Mouse (Mus musculus) liver, adult 2 months (tissue): Measurements from ENCODE around the gene Rspo4.

Source experiments
- CTCF ChIP-seq: fragments of 200-500 bp; IDR thresholded peaks from 2 replicates; pipeline ENCODE4 v1.5.1; 2011; ENCODE audit warnings: low read depth, low read length, control low read depth
- POLR2A ChIP-seq: fragments of 200-500 bp; IDR thresholded peaks from 2 replicates; pipeline ENCODE4 v1.6.1; 2011; ENCODE audit warnings: low read length, control low read depth; ENCODE audit not compliant: insufficient read depth; ENCODE audit errors: extremely low read depth

DNA sequence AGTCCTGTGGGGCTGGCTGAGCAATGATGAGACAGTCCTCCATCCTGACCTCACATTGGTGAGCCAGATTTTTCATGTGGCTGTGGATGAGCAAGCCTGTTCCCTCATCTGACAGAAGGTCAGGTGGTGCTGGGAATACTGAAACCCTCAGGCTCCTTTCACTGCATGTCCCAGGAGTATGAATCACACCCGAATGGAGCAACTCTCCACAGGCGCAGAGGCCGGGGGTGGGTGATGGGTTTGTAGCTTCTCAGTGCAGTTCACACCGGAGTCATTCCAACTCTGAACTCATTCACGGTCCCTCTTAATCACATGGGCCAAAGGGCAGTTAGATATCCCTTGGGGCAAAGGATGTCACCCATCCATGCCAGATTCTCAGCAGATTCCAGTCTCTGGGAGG is 71.4 kb downstream of the Rspo4 start:
- TF ChIP-seq CTCF (no peak), POLR2A (no peak)
